Mouse (Mus musculus) MEL (cell line): Measurements from ENCODE around the gene Gm28047. TPM values are rescaled to one million over a fixed set of nuclear protein-coding genes. Genes with fewer than 3 reads are reported as not detected.

ENCODE experiments used
- DNase-seq: peaks from one replicate; pipeline ENCODE4 v3.0.0; 2011; ENCODE audit warnings: low read depth, low spot score
- H3K27ac ChIP-seq: 2 replicates; pipeline ENCODE4 v1.5.1; 2012; ENCODE audit warnings: low read depth, mild to moderate bottlenecking, control low read depth, low read length, moderate library complexity; ENCODE audit not compliant: control insufficient read depth
- H3K27me3 ChIP-seq, 2 experiments: fragments of 150-350 bp in 1 of 2; sonication (generic) in 1 of 2; 2 replicates each; pipeline ENCODE4 v1.6.1; 2012; ENCODE audit warnings: low read length in 2 of 2, mild to moderate bottlenecking in 2 of 2, improper control_type of control experiment in 1 of 2, moderate library complexity in 1 of 2; ENCODE audit not compliant: insufficient read depth in 2 of 2, control insufficient read depth in 1 of 2
- H3K36me3 ChIP-seq, 2 experiments: 2 replicates each; pipeline ENCODE4 v1.6.1; 2012 to 2014; ENCODE audit warnings: low read length in 2 of 2, improper control_type of control experiment in 1 of 2, inconsistent platforms in 1 of 2, mild to moderate bottlenecking in 1 of 2; ENCODE audit not compliant: insufficient read depth in 2 of 2, control insufficient read depth in 1 of 2
- H3K4me1 ChIP-seq, 2 experiments: fragments of 150-350 bp in 1 of 2; sonication (generic) in 1 of 2; 2 replicates each; pipeline ENCODE4 v1.6.1; 2012; ENCODE audit warnings: low read length in 2 of 2, improper control_type of control experiment in 1 of 2, mild to moderate bottlenecking in 1 of 2; ENCODE audit not compliant: insufficient read depth in 2 of 2, control insufficient read depth in 1 of 2
- H3K4me3 ChIP-seq, 2 experiments: fragments of 150-350 bp in 1 of 2; sonication (generic) in 1 of 2; 2 replicates each; pipeline ENCODE4 v1.5.1; 2012; ENCODE audit warnings: low read depth in 2 of 2, low read length in 2 of 2, mild to moderate bottlenecking in 2 of 2, moderate library complexity in 2 of 2, control low read depth in 1 of 2, improper control_type of control experiment in 1 of 2; ENCODE audit not compliant: control insufficient read depth in 1 of 2, insufficient read depth in 1 of 2
- H3K79me2 ChIP-seq: 2 replicates; pipeline ENCODE4 v1.6.1; 2012; ENCODE audit warnings: mild to moderate bottlenecking, low read length, moderate library complexity; ENCODE audit not compliant: control insufficient read depth, poor library complexity, insufficient read depth
- H3K9ac ChIP-seq: 2 replicates; pipeline ENCODE4 v1.6.1; 2012; ENCODE audit warnings: low read depth, mild to moderate bottlenecking, control low read depth, low read length, moderate library complexity; ENCODE audit not compliant: control insufficient read depth, poor library complexity, severe bottlenecking
- H3K9me3 ChIP-seq: fragments of 150-350 bp; sonication (generic); replicated peaks from 2 replicates; pipeline ENCODE4 v1.6.1; 2012; ENCODE audit warnings: mild to moderate bottlenecking, low read length, improper control_type of control experiment, moderate library complexity; ENCODE audit not compliant: insufficient read depth
- CHD1 ChIP-seq: IDR thresholded peaks from 2 replicates; pipeline ENCODE4 v1.6.1; 2012; ENCODE audit warnings: low read depth, mild to moderate bottlenecking, inconsistent platforms, low read length, improper control_type of control experiment
- E2F4 ChIP-seq: IDR thresholded peaks from 2 replicates; pipeline ENCODE4 v1.6.1; 2011; ENCODE audit warnings: low read depth, low read length, improper control_type of control experiment, borderline replicate concordance
- ELF1 ChIP-seq: IDR thresholded peaks from 2 replicates; pipeline ENCODE4 v1.6.1; 2014; ENCODE audit warnings: low read depth, mild to moderate bottlenecking, inconsistent platforms, low read length, improper control_type of control experiment, moderate library complexity
- EP300 ChIP-seq, 2 experiments: IDR thresholded peaks; 2 replicates each; pipeline ENCODE4 v1.6.1; 2011; ENCODE audit warnings: improper control_type of control experiment in 2 of 2, low read length in 2 of 2, low read depth in 1 of 2, mild to moderate bottlenecking in 1 of 2
- ETS1 ChIP-seq: IDR thresholded peaks from 2 replicates; pipeline ENCODE4 v1.6.1; 2012; ENCODE audit warnings: low read depth, mild to moderate bottlenecking, inconsistent platforms, low read length, improper control_type of control experiment, moderate library complexity
- GABPA ChIP-seq: IDR thresholded peaks from 2 replicates; pipeline ENCODE4 v1.6.1; 2012; ENCODE audit warnings: low read depth, mild to moderate bottlenecking, inconsistent platforms, low read length, improper control_type of control experiment, moderate library complexity
- GATA1 ChIP-seq: IDR thresholded peaks from 2 replicates; pipeline ENCODE4 v1.6.1; 2011; ENCODE audit warnings: low read depth, low read length, improper control_type of control experiment
- MAX ChIP-seq: IDR thresholded peaks from 2 replicates; pipeline ENCODE4 v1.6.1; 2011; ENCODE audit warnings: low read length, improper control_type of control experiment
- MAZ ChIP-seq: IDR thresholded peaks from 2 replicates; pipeline ENCODE4 v1.6.1; 2012; ENCODE audit warnings: low read depth, mild to moderate bottlenecking, inconsistent platforms, low read length, improper control_type of control experiment
- MXI1 ChIP-seq: IDR thresholded peaks from 2 replicates; pipeline ENCODE4 v1.6.1; 2011; ENCODE audit warnings: mild to moderate bottlenecking, low read depth, low read length, improper control_type of control experiment
- MYB ChIP-seq: IDR thresholded peaks from 2 replicates; pipeline ENCODE4 v1.6.1; 2011; ENCODE audit warnings: mild to moderate bottlenecking, low read depth, low read length, improper control_type of control experiment
- MYC ChIP-seq: IDR thresholded peaks from 2 replicates; pipeline ENCODE4 v1.6.1; 2011; ENCODE audit warnings: low read depth, mild to moderate bottlenecking, low read length, improper control_type of control experiment, moderate library complexity
- NELFE ChIP-seq: IDR thresholded peaks from 2 replicates; pipeline ENCODE4 v1.6.1; 2011; ENCODE audit warnings: low read depth, low read length, improper control_type of control experiment
- POLR2A ChIP-seq, 2 experiments: IDR thresholded peaks; 2 replicates each; pipeline ENCODE4 v1.6.1; 2011 to 2012; ENCODE audit warnings: low read length in 2 of 2, mild to moderate bottlenecking in 2 of 2, control low read depth in 1 of 2, improper control_type of control experiment in 1 of 2, low read depth in 1 of 2, moderate library complexity in 1 of 2; ENCODE audit not compliant: control insufficient read depth in 1 of 2, insufficient read depth in 1 of 2, poor library complexity in 1 of 2
- POLR2AphosphoS2 ChIP-seq: IDR thresholded peaks from 2 replicates; pipeline ENCODE4 v1.6.1; 2011; ENCODE audit warnings: low read length, improper control_type of control experiment
- RCOR1 ChIP-seq: IDR thresholded peaks from 2 replicates; pipeline ENCODE4 v1.6.1; 2012; ENCODE audit warnings: low read depth, mild to moderate bottlenecking, inconsistent platforms, low read length, improper control_type of control experiment
- SIN3A ChIP-seq: IDR thresholded peaks from 2 replicates; pipeline ENCODE4 v1.6.1; 2012; ENCODE audit warnings: low read length, improper control_type of control experiment, inconsistent platforms
- SMC3 ChIP-seq: IDR thresholded peaks from 2 replicates; pipeline ENCODE4 v1.6.1; 2011; ENCODE audit warnings: low read depth, low read length, improper control_type of control experiment
- TBP ChIP-seq: IDR thresholded peaks from 2 replicates; pipeline ENCODE4 v1.8.0; 2011; ENCODE audit warnings: low read depth, low read length, improper control_type of control experiment
- TCF12 ChIP-seq: IDR thresholded peaks from 2 replicates; pipeline ENCODE4 v1.6.1; 2014; ENCODE audit warnings: low read depth, mild to moderate bottlenecking, inconsistent platforms, low read length, improper control_type of control experiment, moderate library complexity
- UBTF ChIP-seq: IDR thresholded peaks from 2 replicates; pipeline ENCODE4 v1.6.1; 2012; ENCODE audit warnings: low read depth, mild to moderate bottlenecking, inconsistent platforms, low read length, improper control_type of control experiment, moderate library complexity, borderline replicate concordance; ENCODE audit not compliant: insufficient read depth
- ZC3H11A ChIP-seq: IDR thresholded peaks from 2 replicates; pipeline ENCODE4 v1.6.1; 2012; ENCODE audit warnings: low read depth, mild to moderate bottlenecking, inconsistent platforms, low read length, improper control_type of control experiment
- ZMIZ1 ChIP-seq: IDR thresholded peaks from 2 replicates; pipeline ENCODE4 v1.6.1; 2012; ENCODE audit warnings: low read depth, mild to moderate bottlenecking, inconsistent platforms, low read length, improper control_type of control experiment, moderate library complexity
- polyA plus RNA-seq, 2 experiments: library from polyadenylated mRNA; stranded (reverse) in 1 of 2; unstranded in 1 of 2; fragments of >175 nt in 1 of 2; fragments of >200 nt in 1 of 2; gene quantifications; 2 replicates each; pipeline versions ENCODE4 v1.2.1 to v1.2.4; 2012; ENCODE audit warnings: low replicate concordance in 2 of 2, low read depth in 1 of 2; ENCODE audit not compliant: insufficient read length in 2 of 2, insufficient read depth in 1 of 2, missing spikeins in 1 of 2
- total RNA-seq: library from RNA; depleted of rRNA; stranded (reverse); fragments of 300-350 nt; gene quantifications from 2 replicates; pipeline ENCODE4 v1.2.3, GENCODE M21; 2012

Gm28047 gene
- total and polyA plus RNA-seq, 3 experiments: 0.52 TPM; not detected in 2

- peak overlapping the region; percentile 86 for H3K9ac ChIP-seq
- peak overlapping the region; percentile 67 to 80 for H3K4me3 ChIP-seq
- peaks cover 17% of the 10 kb centered on the region for H3K79me2 ChIP-seq
- H3K27ac ChIP-seq: peak overlapping the region; percentile 95
- H3K4me1 ChIP-seq: peaks cover 5 to 20% of the 10 kb centered on the region in 2 experiments; a peak in 3 of 4 replicates
- peaks cover 0 to 16% of the 10 kb centered on the region in 2 experiments; a peak in 2 of 4 replicates for H3K36me3 ChIP-seq
- peak; percentile 83 for DNase-seq
- no peaks in the 10 kb centered on the region for H3K27me3 ChIP-seq
- no peaks in the 10 kb centered on the region for H3K9me3 ChIP-seq
- TF ChIP-seq TCF12 (no peak), GATA1 (peak; percentile 87), SIN3A (peak; percentile 38; the same call in 1 of the 2 replicates), ZMIZ1 (no peak), MAZ (peak; percentile 10; the same call in 1 of the 2 replicates), NELFE (peak; percentile 32; the same call in 1 of the 2 replicates), SMC3 (no peak; the same call in 1 of the 2 replicates), POLR2A (IDR thresholded peaks at IDR 0.05; ENCODE audit: control insufficient read depth in 1 of 2, insufficient read depth in 1 of 2, low read depth in 1 of 2, low read length in 2 of 2, poor library complexity in 1 of 2) (peak in 1 of 2 experiments; percentile 62; a peak in 2 of 4 replicates), ETS1 (peak; percentile 66), POLR2AphosphoS2 (peak; percentile 43; the same call in 1 of the 2 replicates), CHD1 (peak; percentile 94; the same call in 1 of the 2 replicates), MAX (peak; percentile 26), TBP (peak; percentile 77; the same call in 1 of the 2 replicates), RCOR1 (no peak), ELF1 (0 out of 2 replicates have a peak, but pooled peaks have one; percentile 7), MXI1 (peak; percentile 70), MYC (peak; percentile 42; the same call in 1 of the 2 replicates), EP300 (IDR thresholded peaks at IDR 0.05; ENCODE audit: low read depth in 1 of 2, low read length in 2 of 2) (peak in 1 of 2 experiments; percentile 82; a peak in 3 of 4 replicates), ZC3H11A (no peak)
Measured at GRCm38 (mm10) chr15:102519211-102520141, 105.4 kb downstream of the Gm28047 start.

GRCm38 (mm10) chr15:102518859-102519201, 106.0 kb downstream of the Gm28047 start:
- H3K36me3 ChIP-seq: peaks cover 0 to 16% of the 10 kb centered on the region in 2 experiments; a peak in 2 of 4 replicates
- peak overlapping the region; percentile 86 for H3K9ac ChIP-seq
- peaks cover 17% of the 10 kb centered on the region for H3K79me2 ChIP-seq
- H3K27ac ChIP-seq: peak overlapping the region; percentile 95
- H3K4me1 ChIP-seq: peaks cover 5 to 20% of the 10 kb centered on the region in 2 experiments; a peak in 3 of 4 replicates
- no peaks in the 10 kb centered on the region for H3K27me3 ChIP-seq
- no peak for DNase-seq
- peak overlapping the region; percentile 67 to 80 for H3K4me3 ChIP-seq
- TF ChIP-seq MAZ (no peak), ETS1 (0 out of 2 replicates have a peak, but pooled peaks have one; percentile 5), EP300 (IDR thresholded peaks at IDR 0.05; ENCODE audit: low read depth in 1 of 2, low read length in 2 of 2) (0 out of 4 replicates have a peak, but pooled peaks of 1 of the 2 experiments have one; percentile 9), CHD1 (peak; percentile 94; the same call in 1 of the 2 replicates), UBTF (0 out of 2 replicates have a peak, but pooled peaks have one; percentile 42), SIN3A (peak; percentile 11), E2F4 (0 out of 2 replicates have a peak, but pooled peaks have one; percentile 11), GABPA (no peak), MYB (no peak)
- TF ChIP-seq, all 39 proteins: peak for 6
- no peaks in the 10 kb centered on the region for H3K9me3 ChIP-seq
